Mouse (Mus musculus) spleen, postnatal 10 days (tissue): ENCODE results near the gene Crtc3.
A peak's percentile ranks its signal among the peaks of the same experiment; 100 is the strongest.

Experiments
- DNase-seq, 2 experiments: peaks; one replicate each; pipeline ENCODE4 v3.0.0; 2021 to 2022; ENCODE audit warnings: low spot score in 2 of 2

Crtc3 gene

DNA sequence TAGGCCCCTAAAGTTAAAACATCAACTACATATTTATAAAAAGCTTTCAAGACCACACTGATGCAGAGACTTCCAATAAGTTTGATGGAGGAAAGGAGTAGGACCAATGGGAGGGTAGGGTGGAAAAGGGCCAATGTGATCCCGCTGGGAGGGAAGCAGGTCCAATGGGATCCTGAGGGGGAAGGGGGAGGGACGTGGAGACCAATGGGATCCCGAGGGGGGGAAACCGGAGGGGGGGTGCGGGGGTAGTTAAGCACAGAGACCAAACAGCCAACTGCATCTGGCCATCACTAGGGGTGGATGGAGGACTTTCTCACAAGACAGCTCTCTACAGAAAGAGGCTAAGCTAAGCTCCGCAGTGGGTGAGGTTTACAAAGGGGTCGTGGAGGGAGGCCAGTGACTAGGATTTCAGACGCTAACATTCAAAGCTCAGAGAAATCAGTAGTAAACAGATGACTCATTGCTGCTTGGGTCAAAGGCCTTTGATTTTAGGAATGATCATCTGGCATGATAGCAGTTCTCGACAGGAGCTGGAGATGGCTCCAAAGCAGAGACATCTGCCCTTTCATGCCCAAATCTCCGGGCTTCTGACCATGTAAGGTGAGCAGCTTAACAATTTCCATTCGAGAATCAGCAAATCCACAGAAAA is 83.6 kb downstream of the Crtc3 start:
- DNase-seq = no peak

- DNase-seq = no peak
These were observed 86.1 kb downstream of the Crtc3 start for GRCm38 (mm10) chr7:80602574-80602973.

DNA sequence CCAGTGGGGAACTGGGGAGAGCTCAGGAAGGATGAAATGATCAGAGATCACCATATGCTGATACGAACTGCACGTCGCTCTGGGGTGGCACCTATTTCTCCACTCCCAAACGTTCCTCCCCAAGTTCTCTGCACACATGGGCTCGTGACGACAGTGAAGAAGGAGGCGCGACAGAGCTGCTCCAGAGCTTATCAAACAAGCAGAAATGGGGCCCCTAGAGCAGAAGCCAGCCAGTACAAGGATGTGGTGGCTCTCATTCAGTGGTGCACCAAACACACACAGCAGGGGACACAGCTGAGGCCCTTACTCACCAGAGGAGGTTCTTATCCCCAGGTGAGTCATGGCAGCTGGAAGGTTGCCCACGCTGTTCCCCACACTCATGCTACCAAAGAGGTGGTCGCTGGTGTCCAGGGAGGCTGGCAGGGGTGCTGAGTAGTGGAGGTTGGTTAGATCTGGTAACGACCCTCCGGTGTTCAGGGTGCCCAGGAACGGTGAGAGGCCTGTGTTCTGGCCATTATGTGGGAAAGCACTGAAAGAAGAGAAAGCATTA is 90.2 kb downstream of the Crtc3 start:
- no peak for DNase-seq

DNA sequence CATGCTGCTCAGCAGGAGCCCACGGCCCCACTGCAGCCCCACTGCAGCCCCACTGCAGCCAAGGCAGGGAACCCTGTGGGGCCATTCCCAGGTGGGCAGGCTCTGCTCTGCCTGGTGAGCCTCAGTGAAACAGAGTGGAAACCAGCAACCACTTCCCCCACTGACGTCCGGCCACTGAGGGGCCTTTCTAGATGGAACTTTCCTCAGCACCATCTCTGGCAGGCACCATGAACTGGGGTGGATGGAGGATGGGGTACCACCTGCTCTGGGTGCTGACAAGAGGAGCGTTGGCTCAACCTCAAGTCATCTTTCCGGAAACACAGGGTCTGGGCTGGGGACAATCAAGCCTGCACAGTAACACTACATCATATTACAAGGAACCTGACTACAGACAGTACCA is 90.8 kb downstream of the Crtc3 start:
- DNase-seq = no peak

DNA sequence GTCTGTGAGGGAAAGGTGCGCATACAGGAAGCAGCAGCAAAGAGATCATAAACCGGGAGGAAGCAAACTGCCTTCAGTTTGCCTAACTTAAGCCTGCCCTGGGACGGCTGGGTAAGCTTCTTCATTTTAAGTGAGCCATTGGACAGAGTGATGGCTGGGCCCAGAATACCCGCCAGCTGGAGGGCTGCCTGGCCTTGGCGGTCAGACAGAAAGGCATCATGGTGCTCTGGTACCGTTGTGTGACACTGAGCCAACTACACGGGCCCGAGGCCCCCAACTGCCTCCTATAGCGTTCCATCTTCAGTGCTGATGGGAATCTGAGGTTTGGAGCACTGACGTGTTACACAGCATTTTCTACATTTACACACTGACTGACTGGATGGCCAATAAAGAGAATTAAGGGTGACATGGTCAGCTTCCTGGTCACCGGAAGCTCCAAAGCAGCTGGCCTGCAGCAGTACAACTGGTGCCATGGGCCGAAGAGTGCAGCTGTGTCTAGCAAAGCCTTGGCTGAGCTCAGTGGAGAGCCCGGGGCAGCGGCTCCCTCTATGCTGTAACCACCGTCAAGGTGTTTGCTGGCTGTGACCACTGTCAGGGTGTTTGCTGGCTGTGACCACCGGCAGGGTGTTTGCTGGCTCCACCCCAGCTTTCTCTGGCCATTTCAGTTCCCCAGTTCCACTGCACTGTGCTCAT is 99.5 kb downstream of the Crtc3 start:
- DNase-seq = no peak

DNA sequence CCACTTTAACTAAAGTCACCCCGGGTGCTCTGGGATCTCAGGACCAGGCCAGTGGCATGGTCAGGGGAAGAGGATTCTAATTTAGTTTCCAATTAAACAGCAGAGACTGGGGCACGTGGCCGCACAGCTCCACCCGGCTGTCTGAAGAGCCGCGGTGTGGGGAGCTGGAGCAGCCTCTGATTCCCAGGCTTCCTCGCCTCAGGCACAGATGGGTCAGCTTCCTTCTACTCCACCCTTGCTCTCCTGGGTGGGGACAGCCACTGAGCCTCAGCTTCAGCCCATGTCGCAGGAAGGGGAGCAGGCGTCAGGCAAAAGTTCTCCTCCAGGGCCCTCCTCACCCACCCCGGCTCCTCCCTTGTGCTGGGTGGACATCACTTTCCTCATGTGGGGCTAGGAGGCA is 101.0 kb downstream of the Crtc3 start:
- DNase-seq = no peak

DNA sequence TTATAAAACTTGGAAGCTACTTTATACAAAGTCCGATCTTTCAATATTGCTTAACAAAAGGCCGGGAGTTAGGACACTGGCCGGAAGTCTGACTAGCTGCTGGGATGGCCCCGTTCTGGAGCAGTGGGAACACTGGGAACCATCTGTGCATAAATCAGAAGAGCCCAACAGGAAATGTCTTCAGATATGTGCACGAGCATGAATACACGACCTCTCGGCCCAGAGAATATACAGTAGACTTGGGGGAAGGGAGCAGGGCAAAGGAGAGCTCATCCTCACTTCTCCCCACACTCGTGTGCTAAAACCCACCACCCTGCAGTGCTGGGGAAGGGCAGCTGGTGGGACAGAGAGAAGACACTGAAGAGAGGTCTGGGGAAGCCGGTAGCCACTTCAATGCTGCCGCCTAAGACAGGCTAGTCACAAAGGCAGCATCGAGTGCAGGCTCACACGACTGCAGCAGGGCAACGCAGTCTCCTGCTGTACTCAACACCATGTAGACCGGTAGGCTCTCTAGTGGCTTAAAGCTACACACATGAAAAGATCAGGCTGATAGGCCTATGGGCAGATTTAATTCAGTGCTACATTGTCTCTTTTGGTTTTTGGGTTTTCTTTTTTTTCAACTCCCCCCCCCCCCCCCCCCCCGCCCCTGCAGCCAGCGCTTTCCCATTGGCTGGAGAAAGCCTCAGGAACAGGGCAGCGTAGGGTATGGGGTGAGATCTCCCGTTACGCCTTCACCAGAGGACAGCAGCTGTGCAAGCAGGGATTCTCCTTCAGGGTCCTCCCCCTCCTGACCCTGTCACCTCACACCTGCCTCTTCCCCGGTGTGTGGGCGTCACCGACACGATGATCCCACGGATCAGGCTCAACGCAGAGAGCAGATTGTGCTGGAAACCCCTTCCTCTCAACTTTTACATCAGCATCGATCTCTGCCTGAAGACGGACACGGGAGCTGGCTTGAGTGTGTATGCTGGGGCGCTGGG is 101.7 kb downstream of the Crtc3 start:
- no peak for DNase-seq

- no peak for DNase-seq
These were observed 102.5 kb downstream of the Crtc3 start for GRCm38 (mm10) chr7:80586161-80586560.

GRCm38 (mm10) chr7:80585380-80585779 is 103.3 kb downstream of the Crtc3 start:
- no peak for DNase-seq

- peak; percentile 22 to 54 for DNase-seq
These were observed 104.7 kb downstream of the Crtc3 start for GRCm38 (mm10) chr7:80583981-80584380.

DNA sequence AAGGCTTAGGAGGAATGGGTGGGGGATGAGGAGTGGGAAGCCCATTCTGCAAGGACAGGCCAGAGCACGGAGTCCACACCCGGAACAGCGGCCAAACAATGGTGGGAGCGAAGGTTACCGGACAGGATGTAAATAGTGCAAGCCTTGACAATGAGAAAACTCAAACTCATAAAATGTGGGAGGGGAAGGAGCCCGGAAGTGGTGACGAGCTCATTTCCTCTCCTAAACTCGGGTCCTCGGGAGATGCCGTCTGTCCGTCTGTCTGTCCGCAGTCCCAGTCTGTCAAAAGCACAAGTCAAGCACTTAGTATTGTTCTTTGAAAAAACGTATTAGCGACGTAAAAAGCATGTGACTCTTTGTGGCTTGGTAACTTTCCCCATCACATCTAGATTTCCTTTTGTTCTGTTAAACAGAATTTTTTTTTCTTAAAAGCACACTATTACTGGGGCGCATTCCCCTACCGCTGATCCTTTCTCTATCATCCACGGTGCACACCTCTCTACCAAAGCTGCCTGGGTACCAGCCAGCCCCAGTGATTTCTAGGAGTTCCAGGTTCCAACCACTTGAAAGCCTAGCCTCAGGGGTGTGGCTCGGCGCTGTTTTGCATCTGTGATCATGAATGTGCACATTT is 105.7 kb downstream of the Crtc3 start:
- peak in 1 of 2 experiments; percentile 46 for DNase-seq

GRCm38 (mm10) chr7:80580368-80580767 is 108.3 kb downstream of the Crtc3 start:
- peak; percentile 30 to 50 for DNase-seq

GRCm38 (mm10) chr7:80577417-80577980 is 111.2 kb downstream of the Crtc3 start:
- DNase-seq = no peak

DNA sequence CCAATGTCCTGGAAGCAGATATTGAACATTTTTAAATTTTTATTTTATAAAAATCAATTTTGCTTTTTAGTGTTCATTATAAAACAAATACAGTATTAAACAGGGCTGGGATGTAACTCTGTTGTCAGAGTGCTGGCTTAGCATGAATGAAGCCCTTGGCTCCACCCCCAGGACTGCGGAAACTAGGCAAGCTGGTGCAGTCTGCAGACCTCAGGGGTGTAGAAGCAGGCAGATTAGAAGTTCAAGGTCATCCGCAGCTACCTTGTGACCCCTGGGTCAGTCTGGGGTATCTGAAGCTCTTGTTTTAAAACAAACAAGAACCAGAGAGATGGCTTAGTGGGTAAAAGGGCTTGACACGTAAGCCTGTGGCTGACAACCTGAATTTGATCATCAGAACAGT is 112.1 kb downstream of the Crtc3 start:
- peak in 1 of 2 experiments; percentile 41 for DNase-seq

GRCm38 (mm10) chr7:80575750-80576149 is 112.9 kb downstream of the Crtc3 start:
- DNase-seq = no peak

DNA sequence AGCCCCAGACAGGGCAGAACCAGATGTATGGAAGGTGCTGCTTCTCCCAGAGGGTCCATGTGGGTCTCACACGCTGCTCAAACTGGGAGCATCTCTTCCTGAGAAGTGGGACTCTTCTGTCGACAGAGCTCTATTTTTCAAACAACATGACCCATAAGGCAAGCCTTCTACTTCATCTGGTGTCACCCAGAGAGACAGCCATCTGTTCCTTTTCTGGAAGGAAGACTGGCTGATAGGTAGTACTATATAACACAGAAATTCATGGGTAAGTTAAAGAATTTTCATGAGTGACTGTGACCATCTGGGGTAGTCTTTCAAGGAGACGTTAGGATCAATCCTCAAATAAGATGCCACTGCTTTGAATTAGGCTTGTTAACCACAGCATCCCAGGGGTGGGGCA is 115.6 kb downstream of the Crtc3 start:
- no peak for DNase-seq

DNA sequence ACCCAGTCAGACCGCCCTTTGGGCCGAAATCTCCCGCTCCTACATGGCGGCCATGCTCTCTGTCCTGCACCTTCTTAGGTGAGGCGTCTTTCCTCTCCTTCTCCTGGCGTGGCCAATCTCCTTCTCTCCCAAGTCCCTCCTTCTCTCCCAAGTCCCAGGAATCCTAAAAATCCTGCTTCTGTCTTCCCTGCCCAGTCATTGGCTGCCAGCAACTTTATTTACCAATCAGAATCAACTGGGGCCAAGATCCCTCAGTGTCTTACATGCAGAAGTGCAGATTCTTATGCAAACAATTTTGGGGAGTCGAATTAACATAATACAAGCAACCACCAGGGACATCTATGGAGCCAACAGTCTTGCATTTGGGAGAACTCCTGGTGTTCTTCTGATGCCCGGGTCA is 120.7 kb downstream of the Crtc3 start:
- DNase-seq = no peak

GRCm38 (mm10) chr7:80561931-80562330 is 126.7 kb downstream of the Crtc3 start:
- no peak for DNase-seq

GRCm38 (mm10) chr7:80561271-80561670 is 127.4 kb downstream of the Crtc3 start:
- DNase-seq = no peak

DNA sequence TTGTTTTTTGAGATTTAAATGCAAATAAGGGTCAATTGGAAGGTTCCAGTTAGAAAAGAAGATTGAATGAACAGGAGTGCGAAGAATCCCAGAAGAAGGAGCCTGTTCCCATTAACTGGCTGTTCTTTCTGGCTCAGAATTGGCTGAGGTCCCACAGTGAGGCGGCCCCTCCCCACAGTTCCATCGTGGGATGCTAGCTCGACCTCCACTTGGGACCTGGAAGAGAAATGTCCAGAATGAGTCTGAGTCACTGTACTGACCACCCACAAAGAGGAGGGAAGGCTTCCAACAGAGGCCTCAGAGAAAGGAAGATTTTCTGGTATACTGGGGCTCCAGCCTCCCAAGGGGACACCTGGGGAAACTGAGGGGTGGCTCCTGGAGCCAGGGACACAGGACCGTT is 130.1 kb downstream of the Crtc3 start:
- DNase-seq = no peak

- DNase-seq = peak in 1 of 2 experiments; percentile 40
These were observed 130.6 kb downstream of the Crtc3 start for GRCm38 (mm10) chr7:80558101-80558500.
